Mouse (Mus musculus) lung, postnatal 0 days (tissue): ENCODE data around the gene Cbx8.

Experiments
- CTCF ChIP-seq: IDR thresholded peaks from 2 replicates; pipeline ENCODE4 v1.5.1; 2016; ENCODE audit warnings: antibody characterized with exemption, mild to moderate bottlenecking
- EP300 ChIP-seq: IDR thresholded peaks from 2 replicates; pipeline ENCODE4 v1.6.1; 2016; ENCODE audit warnings: antibody characterized with exemption, mild to moderate bottlenecking, control low read depth

DNA sequence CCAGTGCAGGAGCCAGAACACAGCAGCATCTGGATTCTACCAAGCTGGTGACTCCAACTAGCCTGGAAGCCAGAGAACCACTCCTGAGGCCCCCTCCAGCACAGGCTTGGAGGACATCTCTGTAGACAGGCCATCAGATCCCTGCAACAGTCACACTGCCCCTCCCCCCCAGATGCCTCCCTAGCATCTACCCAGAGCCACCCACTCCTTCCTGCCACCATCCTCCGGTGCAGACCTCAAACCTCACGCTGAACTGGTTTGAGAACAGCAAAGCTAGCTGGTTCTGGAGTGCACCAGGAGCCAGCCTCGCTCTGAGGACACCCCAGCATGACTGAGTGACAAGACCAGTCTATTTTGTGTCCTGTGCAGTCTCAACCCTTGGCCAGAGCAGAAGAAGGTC lies 48.0 kb downstream of the Cbx8 start:
- TF ChIP-seq EP300 = no peak
- TF ChIP-seq CTCF = no peak
